Mouse (Mus musculus): Measurements from ENCODE around the gene Ablim2. TPM values are rescaled to one million over a fixed set of nuclear protein-coding genes. Genes with fewer than 3 reads are reported as not detected.
A peak's percentile ranks its signal among the peaks of the same experiment; 100 is the strongest.

Ablim2 gene
- polyA plus RNA-seq (2015; fragmentation: Nextera tagmentation; extraction: Ambion mirVana) = 29.3 and 32.6 TPM in 2 replicates

GRCm38 (mm10) chr5:35757639-35758001, at the start of gene Ablim2:
Gene Ablim2, plus strand, starts transcription at chr5:35757880.
- Histone ChIP-seq H3K36me3 (no peaks in the 10 kb centered on the region), H3K4me1 (replicated peaks) (peaks cover 34% of the 10 kb centered on the region), H3K27ac (replicated peaks) (peak within 1 kb of the TSS; percentile 79), H3K9ac (peak within 1 kb of the TSS; percentile 62), H3K9me3 (no peaks in the 10 kb centered on the region), H3K4me3 (peak within 1 kb of the TSS; percentile 59), H3K27me3 (peaks cover 19% of the 10 kb centered on the region), H3K4me2 (peak within 1 kb of the TSS; percentile 89)
- WGBS = under 1% methylated on average over 32 of the region's 35 CpGs
- ATAC-seq (ENCODE audit: low FRiP score, low read depth) = peak; percentile 97

- Histone ChIP-seq H3K4me2 (no peak overlapping the region), H3K9ac (no peak overlapping the region), H3K9me3 (no peaks in the 10 kb centered on the region), H3K36me3 (no peaks in the 10 kb centered on the region), H3K4me3 (no peak overlapping the region), H3K27ac (replicated peaks) (no peak overlapping the region), H3K4me1 (replicated peaks) (no peaks in the 10 kb centered on the region), H3K27me3 (no peaks in the 10 kb centered on the region)
- 60% methylated on average over 3 of the region's 3 CpGs for WGBS
- no peak for ATAC-seq (ENCODE audit: low FRiP score, low read depth)
Observed at GRCm38 (mm10) chr5:35710481-35710880, 47.2 kb upstream of the Ablim2 start.

GRCm38 (mm10) chr5:35710931-35711330, 46.7 kb upstream of the Ablim2 start:
- H3K4me3 ChIP-seq = no peak overlapping the region
- H3K9me3 ChIP-seq = no peaks in the 10 kb centered on the region
- no peaks in the 10 kb centered on the region for H3K27me3 ChIP-seq
- H3K9ac ChIP-seq = no peak overlapping the region
- H3K4me2 ChIP-seq = no peak overlapping the region
- 54% methylated on average over 3 of the region's 3 CpGs for WGBS
- ATAC-seq (ENCODE audit: low FRiP score, low read depth) = no peak
- H3K36me3 ChIP-seq = no peaks in the 10 kb centered on the region
- no peak overlapping the region for H3K27ac ChIP-seq (replicated peaks)
- H3K4me1 ChIP-seq (replicated peaks) = no peaks in the 10 kb centered on the region

GRCm38 (mm10) chr5:35712517-35712916, 45.2 kb upstream of the Ablim2 start:
- H3K4me2 ChIP-seq = no peak overlapping the region
- no peak overlapping the region for H3K9ac ChIP-seq
- no peak overlapping the region for H3K27ac ChIP-seq (replicated peaks)
- H3K27me3 ChIP-seq = no peaks in the 10 kb centered on the region
- H3K9me3 ChIP-seq = no peaks in the 10 kb centered on the region
- WGBS = 74% methylated on average over 5 of the region's 5 CpGs
- H3K4me3 ChIP-seq = no peak overlapping the region
- H3K4me1 ChIP-seq (replicated peaks) = no peaks in the 10 kb centered on the region
- no peak for ATAC-seq (ENCODE audit: low FRiP score, low read depth)
- H3K36me3 ChIP-seq = no peaks in the 10 kb centered on the region

GRCm38 (mm10) chr5:35713649-35714354, 43.9 kb upstream of the Ablim2 start:
- no peaks in the 10 kb centered on the region for H3K27me3 ChIP-seq
- H3K36me3 ChIP-seq = no peaks in the 10 kb centered on the region
- H3K4me2 ChIP-seq = no peak overlapping the region
- no peak overlapping the region for H3K9ac ChIP-seq
- ATAC-seq (ENCODE audit: low FRiP score, low read depth) = peak; percentile 94
- no peaks in the 10 kb centered on the region for H3K9me3 ChIP-seq
- H3K4me3 ChIP-seq = no peak overlapping the region
- no peak overlapping the region for H3K27ac ChIP-seq (replicated peaks)
- H3K4me1 ChIP-seq (replicated peaks) = no peaks in the 10 kb centered on the region
- 48% methylated on average over 13 of the region's 13 CpGs for WGBS

- no peak overlapping the region for H3K27ac ChIP-seq (replicated peaks)
- no peaks in the 10 kb centered on the region for H3K9me3 ChIP-seq
- no peak overlapping the region for H3K9ac ChIP-seq
- no peaks in the 10 kb centered on the region for H3K27me3 ChIP-seq
- WGBS = 84% methylated on average over 5 of the region's 5 CpGs
- H3K4me3 ChIP-seq = no peak overlapping the region
- no peak overlapping the region for H3K4me2 ChIP-seq
- H3K36me3 ChIP-seq = no peaks in the 10 kb centered on the region
- ATAC-seq (ENCODE audit: low FRiP score, low read depth) = no peak
- no peaks in the 10 kb centered on the region for H3K4me1 ChIP-seq (replicated peaks)
Observed at GRCm38 (mm10) chr5:35717455-35717854, 40.2 kb upstream of the Ablim2 start.

- Histone ChIP-seq H3K9me3 (no peaks in the 10 kb centered on the region), H3K4me1 (replicated peaks) (no peaks in the 10 kb centered on the region)
- WGBS = 59% methylated on average over 4 of the region's 4 CpGs
Observed at GRCm38 (mm10) chr5:35717946-35718345, 39.7 kb upstream of the Ablim2 start.

GRCm38 (mm10) chr5:35718817-35719216, 38.9 kb upstream of the Ablim2 start:
- no peaks in the 10 kb centered on the region for H3K4me1 ChIP-seq (replicated peaks)
- 84% methylated on average over 11 of the region's 11 CpGs for WGBS
- H3K4me2 ChIP-seq = no peak overlapping the region
- no peak overlapping the region for H3K9ac ChIP-seq
- H3K27me3 ChIP-seq = no peaks in the 10 kb centered on the region
- H3K36me3 ChIP-seq = no peaks in the 10 kb centered on the region
- no peaks in the 10 kb centered on the region for H3K9me3 ChIP-seq
- no peak overlapping the region for H3K4me3 ChIP-seq
- H3K27ac ChIP-seq (replicated peaks) = no peak overlapping the region
- no peak for ATAC-seq (ENCODE audit: low FRiP score, low read depth)

More at GRCm38 (mm10) chr5:35717946-35718345, 39.7 kb upstream of the Ablim2 start:
- H3K4me2 ChIP-seq = no peak overlapping the region
- ATAC-seq (ENCODE audit: low FRiP score, low read depth) = no peak
- H3K9ac ChIP-seq = no peak overlapping the region
- no peak overlapping the region for H3K4me3 ChIP-seq
- no peak overlapping the region for H3K27ac ChIP-seq (replicated peaks)
- no peaks in the 10 kb centered on the region for H3K27me3 ChIP-seq
- no peaks in the 10 kb centered on the region for H3K36me3 ChIP-seq

GRCm38 (mm10) chr5:35719343-35719742, 38.3 kb upstream of the Ablim2 start:
- no peak for ATAC-seq (ENCODE audit: low FRiP score, low read depth)
- Histone ChIP-seq H3K9me3 (no peaks in the 10 kb centered on the region), H3K4me1 (replicated peaks) (no peaks in the 10 kb centered on the region), H3K4me2 (no peak overlapping the region), H3K27ac (replicated peaks) (no peak overlapping the region), H3K9ac (no peak overlapping the region), H3K36me3 (no peaks in the 10 kb centered on the region), H3K4me3 (no peak overlapping the region), H3K27me3 (no peaks in the 10 kb centered on the region)

GRCm38 (mm10) chr5:35719880-35720279, 37.8 kb upstream of the Ablim2 start:
- Histone ChIP-seq H3K9me3 (no peaks in the 10 kb centered on the region), H3K27ac (replicated peaks) (no peak overlapping the region), H3K4me1 (replicated peaks) (no peaks in the 10 kb centered on the region), H3K36me3 (no peaks in the 10 kb centered on the region), H3K4me2 (no peak overlapping the region), H3K27me3 (no peaks in the 10 kb centered on the region), H3K9ac (no peak overlapping the region), H3K4me3 (no peak overlapping the region)
- WGBS = 90% methylated on average over 1 of the region's 1 CpGs
- no peak for ATAC-seq (ENCODE audit: low FRiP score, low read depth)

- H3K9me3 ChIP-seq = no peaks in the 10 kb centered on the region
- no peaks in the 10 kb centered on the region for H3K27me3 ChIP-seq
- H3K4me1 ChIP-seq (replicated peaks) = no peaks in the 10 kb centered on the region
- WGBS = 94% methylated on average over 2 of the region's 2 CpGs
- H3K4me2 ChIP-seq = no peak overlapping the region
- no peak overlapping the region for H3K27ac ChIP-seq (replicated peaks)
- no peak overlapping the region for H3K4me3 ChIP-seq
- ATAC-seq (ENCODE audit: low FRiP score, low read depth) = no peak
- H3K9ac ChIP-seq = no peak overlapping the region
- no peaks in the 10 kb centered on the region for H3K36me3 ChIP-seq
Observed at GRCm38 (mm10) chr5:35721933-35722332, 35.7 kb upstream of the Ablim2 start.

- WGBS = 56% methylated on average over 2 of the region's 2 CpGs
- Histone ChIP-seq H3K4me2 (no peak overlapping the region), H3K27me3 (no peaks in the 10 kb centered on the region), H3K4me3 (no peak overlapping the region), H3K9me3 (no peaks in the 10 kb centered on the region), H3K36me3 (no peaks in the 10 kb centered on the region), H3K4me1 (replicated peaks) (no peaks in the 10 kb centered on the region), H3K27ac (replicated peaks) (no peak overlapping the region), H3K9ac (no peak overlapping the region)
- no peak for ATAC-seq (ENCODE audit: low FRiP score, low read depth)
Observed at GRCm38 (mm10) chr5:35722654-35723053, 35.0 kb upstream of the Ablim2 start.

GRCm38 (mm10) chr5:35723900-35724299, 33.8 kb upstream of the Ablim2 start:
- no peak for ATAC-seq (ENCODE audit: low FRiP score, low read depth)
- WGBS = 74% methylated on average over 5 of the region's 5 CpGs
- Histone ChIP-seq H3K4me3 (no peak overlapping the region), H3K27ac (replicated peaks) (no peak overlapping the region), H3K4me2 (no peak overlapping the region), H3K9me3 (no peaks in the 10 kb centered on the region), H3K4me1 (replicated peaks) (no peaks in the 10 kb centered on the region), H3K27me3 (no peaks in the 10 kb centered on the region), H3K9ac (no peak overlapping the region), H3K36me3 (no peaks in the 10 kb centered on the region)
